Mouse (Mus musculus) left cerebral cortex, postnatal 36 days (tissue): Measurements from ENCODE around the gene Cog5. TPM values are rescaled to one million over a fixed set of nuclear protein-coding genes. Genes with fewer than 3 reads are reported as not detected.

ENCODE experiments used
- DNase-seq, 2 experiments: peaks; one replicate each; pipeline ENCODE4 v3.0.0; 2021 to 2022; ENCODE audit warnings: low spot score in 2 of 2, mixed read lengths in 1 of 2
- intact Hi-C: fragments of 180-260 bp; cut with DNase I; formaldehyde crosslinking; loops from one replicate; pipeline ENCODE4 v1.15.1; 2025
- total RNA-seq, 2 experiments: library from RNA; stranded (reverse); gene quantifications; 2 replicates each; pipeline ENCODE4 v1.2.3; 2021

Cog5 gene
- total RNA-seq, 2 experiments from 2014 or later: 36.7 to 42.1 TPM

DNA sequence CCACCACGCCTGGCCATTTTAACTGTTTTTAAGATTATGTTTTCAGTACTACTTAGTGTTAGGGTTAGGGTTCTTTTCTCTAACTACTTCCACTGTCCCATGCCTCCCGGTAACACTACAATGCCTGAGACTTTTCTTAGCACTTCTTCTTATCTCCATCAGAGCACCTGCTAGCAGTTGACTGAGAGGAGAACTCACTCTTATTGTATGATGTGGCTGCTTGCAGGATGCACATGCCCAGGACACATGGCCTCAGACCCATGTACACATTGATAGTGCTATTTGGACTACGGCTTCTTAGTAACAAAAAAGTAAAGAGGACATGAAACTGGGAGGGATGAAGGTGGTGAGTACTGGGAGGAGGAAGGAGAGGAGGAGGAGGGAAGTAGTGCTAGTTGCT lies 133.9 kb downstream of the Cog5 start:
- intact Hi-C loops: no loop called here
- DNase-seq: no peak

GRCm38 (mm10) chr12:31806410-31807154 lies 151.9 kb downstream of the Cog5 start:
- intact Hi-C loops: no loop called here
- no peak for DNase-seq

GRCm38 (mm10) chr12:31818051-31818461 lies 163.4 kb downstream of the Cog5 start:
- no peak for DNase-seq
- intact Hi-C loops: no loop called here

DNA sequence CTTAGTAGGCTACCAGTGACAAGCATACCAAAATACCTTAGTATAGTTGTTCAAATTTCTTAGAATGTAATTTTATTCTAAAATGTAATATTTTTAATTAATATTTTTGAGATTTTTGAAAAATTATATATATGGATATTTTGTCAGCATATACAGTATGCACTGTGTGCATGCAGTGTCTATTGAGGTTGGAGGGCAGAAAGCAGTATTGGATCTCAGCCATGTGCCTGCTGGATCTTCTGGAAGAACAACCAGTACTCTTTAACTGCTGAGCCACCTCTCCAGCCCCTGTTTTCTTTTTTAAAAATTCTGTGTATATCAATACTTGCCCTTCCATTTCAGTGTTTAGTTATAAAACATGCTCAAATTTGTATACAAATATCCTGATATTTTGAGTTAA lies 164.4 kb downstream of the Cog5 start:
- intact Hi-C loops: no loop called here

GRCm38 (mm10) chr12:31819520-31819919 lies 164.9 kb downstream of the Cog5 start:
- intact Hi-C loops: no loop called here
- DNase-seq: no peak

More for the DNA sequence above, 164.4 kb downstream of the Cog5 start:
- no peak for DNase-seq

DNA sequence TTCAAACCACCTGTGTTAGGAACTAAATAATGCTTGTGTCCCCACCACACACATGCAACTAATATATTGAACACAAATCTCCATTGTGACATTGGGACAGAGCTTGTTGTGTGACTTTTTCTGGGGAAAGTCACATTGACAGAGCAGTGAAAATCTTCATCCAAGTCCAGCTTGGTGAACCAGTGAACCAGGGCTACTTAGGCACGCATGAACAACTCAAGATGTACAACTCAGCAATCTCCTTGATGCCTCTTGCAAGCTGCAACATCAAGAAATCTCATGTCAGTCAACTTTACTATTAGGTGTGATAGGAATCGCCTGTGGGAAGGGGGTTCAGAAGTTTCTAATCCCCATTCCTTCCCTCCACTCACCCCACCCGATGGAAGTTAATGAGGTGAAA lies 169.0 kb downstream of the Cog5 start:
- intact Hi-C loops: no loop called here
- no peak for DNase-seq

DNA sequence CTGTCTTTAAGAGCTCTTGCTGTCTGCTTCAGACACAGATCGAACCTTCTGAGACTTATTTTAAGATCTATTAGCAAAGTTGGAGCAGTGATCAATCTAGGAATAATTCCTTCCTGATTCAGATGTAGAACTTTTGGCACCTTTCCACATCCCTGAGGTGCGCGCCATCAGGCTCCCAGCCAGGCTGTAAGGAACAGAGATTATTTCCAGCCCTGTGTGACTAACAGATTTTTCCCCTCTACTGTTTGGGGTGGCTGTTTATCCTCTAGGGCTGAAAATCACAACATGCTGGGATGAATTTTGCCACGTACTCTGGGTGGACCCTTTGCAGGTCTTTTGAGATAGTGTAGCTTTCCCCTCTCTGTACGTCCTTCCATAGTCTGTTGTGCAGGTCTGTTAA lies 170.2 kb downstream of the Cog5 start:
- intact Hi-C loops: no loop called here
- DNase-seq: no peak

DNA sequence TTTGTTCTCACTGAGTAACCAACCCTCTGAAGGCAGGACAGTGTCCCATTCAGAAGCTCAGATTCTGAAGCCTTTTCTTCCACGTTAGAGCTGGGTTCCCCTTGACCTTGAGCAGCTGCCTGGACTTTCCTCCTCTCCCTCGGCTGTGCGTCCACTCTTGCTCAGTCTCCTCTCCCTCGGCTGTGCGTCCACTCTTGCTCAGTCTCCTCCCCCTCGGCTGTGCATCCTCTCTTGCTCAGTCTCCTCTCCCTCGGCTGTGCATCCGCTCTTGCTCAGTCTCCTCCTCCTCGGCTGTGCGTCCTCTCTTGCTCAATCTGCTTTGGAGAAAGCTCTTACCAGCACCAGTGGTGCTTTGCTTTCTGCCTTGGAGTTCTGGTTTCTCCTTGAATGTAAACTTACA lies 171.2 kb downstream of the Cog5 start:
- intact Hi-C loops: no loop called here
- peak in 1 of 2 experiments; percentile 40 for DNase-seq

DNA sequence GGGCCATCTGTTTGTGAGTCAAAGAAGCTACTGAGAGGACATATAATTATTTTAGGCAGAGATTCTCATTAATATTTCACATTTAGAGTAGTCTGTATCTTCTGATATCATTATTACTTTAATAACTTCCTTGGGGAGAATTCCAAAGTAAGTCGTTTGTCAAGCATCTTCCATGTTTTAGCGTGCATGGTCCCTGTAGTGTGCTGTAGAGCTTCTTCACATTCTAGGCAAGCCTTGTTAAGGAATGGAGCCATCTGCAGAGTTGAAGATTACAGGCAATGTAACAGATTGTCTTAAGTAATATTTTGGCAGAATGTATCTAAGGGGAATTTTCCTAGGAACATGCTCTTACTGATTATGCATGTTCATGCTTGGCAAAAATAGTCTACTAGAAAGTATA lies 171.8 kb downstream of the Cog5 start:
- intact Hi-C loops: no loop called here
- no peak for DNase-seq

GRCm38 (mm10) chr12:31835480-31835879 lies 180.8 kb downstream of the Cog5 start:
- intact Hi-C loops: no loop called here
- no peak for DNase-seq

- no peak for DNase-seq
- intact Hi-C loops: no loop called here
These were observed 181.5 kb downstream of the Cog5 start for GRCm38 (mm10) chr12:31836211-31836610.

DNA sequence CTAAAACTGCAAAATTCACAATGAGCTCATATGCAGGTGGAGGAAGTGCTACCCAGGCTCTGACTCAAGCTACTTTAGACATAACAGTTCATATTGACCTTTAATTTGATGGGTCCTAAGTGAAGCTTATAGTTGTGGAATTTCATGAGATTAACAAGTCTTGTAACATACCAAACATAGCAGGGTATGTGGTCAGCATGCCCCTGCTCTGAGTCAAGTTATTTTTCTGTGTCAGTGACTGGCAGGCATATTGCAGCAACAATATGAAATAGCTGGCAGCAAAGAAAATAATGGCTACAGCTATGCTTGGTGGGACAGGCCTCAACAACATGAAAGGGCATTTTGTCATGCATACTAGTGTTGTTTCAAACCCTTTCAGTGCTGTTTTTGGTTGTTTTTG lies 183.9 kb downstream of the Cog5 start:
- no peak for DNase-seq
- intact Hi-C loops: no loop called here

GRCm38 (mm10) chr12:31839249-31839648 lies 184.6 kb downstream of the Cog5 start:
- intact Hi-C loops: no loop called here
- DNase-seq: no peak

DNA sequence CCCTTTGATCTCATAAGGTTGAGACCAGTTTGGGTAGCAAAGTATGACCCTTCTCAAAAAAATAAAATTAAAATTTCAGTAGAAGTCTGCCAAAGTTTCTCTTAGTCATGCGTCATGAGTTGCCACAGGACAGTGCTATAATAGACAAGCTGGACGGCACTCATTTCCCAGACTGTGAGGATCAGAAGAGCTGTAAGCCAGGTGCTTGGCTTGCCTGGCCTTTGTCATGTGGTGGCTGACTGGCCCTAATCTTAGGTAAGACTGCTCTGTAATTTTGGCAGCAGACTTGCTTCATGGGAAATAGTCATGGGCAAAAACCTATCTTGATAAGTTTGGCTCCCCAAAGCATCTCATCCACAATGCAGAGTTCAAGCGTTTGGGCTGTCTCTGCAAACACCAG lies 191.4 kb downstream of the Cog5 start:
- intact Hi-C loops: no loop called here

DNA sequence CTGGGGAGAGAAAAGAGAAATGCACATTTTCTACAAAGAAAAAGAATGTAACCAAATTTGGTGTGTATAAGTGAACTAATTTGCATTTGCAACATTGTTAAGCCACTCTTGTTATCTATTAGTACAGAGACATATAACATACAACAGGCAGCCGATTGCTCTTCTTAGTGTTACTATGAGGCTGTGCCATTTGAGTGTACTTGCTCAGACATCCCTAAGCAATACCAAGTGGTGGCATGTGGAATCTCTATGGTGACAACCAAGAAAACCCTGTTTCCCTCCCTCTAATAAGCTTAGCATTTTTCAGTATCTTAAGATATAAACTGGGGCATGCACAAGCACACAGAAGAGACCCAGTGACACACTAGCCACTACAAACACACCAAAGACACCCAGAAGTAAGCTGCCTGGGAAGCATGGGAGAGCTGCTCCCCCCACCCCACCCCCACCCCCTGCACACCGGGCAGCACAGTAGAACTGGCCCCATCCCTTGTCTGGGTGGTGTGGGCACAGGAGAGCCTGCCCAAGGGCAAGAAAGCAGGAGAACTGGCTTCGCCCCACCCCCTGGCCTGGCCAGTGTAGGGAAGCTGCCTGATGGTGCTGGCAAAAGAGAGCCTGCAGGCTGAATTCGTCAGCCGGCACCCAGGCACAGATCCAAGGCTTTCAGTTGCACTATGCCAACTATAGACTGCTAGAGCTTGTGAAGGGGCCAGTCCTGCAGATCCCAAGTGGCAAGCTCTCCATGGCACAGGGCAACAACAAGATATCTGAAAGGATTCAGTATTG lies 194.2 kb downstream of the Cog5 start:
- DNase-seq: peak in 1 of 2 experiments; percentile 27
- intact Hi-C loops: no loop called here

More for the DNA sequence above, 191.4 kb downstream of the Cog5 start:
- no peak for DNase-seq

DNA sequence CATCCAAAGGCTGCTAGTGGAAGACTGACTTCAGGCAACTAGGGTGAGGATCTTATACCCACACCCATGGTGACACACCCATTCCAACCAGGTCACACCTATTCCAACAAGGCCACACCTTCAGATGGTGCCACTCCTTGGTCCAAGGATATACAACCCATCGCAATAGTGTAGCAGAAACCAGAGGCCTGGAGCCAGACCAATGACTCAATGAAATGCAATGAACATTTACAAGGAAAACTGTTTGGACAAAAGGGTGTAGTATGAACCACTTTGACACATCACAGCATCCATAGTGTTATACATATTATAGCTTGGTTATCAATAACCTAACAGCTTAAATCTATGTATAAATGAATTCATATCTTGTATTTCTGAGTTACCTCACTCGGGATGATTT lies 194.9 kb downstream of the Cog5 start:
- DNase-seq: no peak
- intact Hi-C loops: no loop called here

GRCm38 (mm10) chr12:31854039-31854438 lies 199.4 kb downstream of the Cog5 start:
- intact Hi-C loops: no loop called here
- no peak for DNase-seq

DNA sequence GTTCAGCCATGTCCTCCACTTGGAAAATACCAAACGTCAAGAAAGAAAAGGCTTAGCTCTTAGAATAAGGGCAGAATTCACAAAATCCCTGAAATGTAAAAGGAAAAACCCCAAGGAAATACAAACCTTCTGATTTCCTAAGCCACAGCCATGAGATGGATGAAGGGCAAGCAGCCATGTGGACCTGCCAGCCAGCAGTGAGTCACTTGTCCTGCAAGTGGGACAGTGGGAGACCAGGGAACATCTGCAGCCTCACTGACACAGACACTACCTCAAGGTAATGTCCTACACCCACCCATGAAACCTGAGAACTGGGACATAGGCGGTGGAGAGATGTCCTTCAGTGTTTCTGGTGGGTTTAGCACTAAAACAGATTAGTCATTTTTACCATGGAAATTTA lies 200.1 kb downstream of the Cog5 start:
- intact Hi-C loops: no loop called here
- no peak for DNase-seq

- intact Hi-C loops: no loop called here
- peak; percentile 24 to 45 for DNase-seq
These were observed 203.1 kb downstream of the Cog5 start for GRCm38 (mm10) chr12:31857784-31858183.

DNA sequence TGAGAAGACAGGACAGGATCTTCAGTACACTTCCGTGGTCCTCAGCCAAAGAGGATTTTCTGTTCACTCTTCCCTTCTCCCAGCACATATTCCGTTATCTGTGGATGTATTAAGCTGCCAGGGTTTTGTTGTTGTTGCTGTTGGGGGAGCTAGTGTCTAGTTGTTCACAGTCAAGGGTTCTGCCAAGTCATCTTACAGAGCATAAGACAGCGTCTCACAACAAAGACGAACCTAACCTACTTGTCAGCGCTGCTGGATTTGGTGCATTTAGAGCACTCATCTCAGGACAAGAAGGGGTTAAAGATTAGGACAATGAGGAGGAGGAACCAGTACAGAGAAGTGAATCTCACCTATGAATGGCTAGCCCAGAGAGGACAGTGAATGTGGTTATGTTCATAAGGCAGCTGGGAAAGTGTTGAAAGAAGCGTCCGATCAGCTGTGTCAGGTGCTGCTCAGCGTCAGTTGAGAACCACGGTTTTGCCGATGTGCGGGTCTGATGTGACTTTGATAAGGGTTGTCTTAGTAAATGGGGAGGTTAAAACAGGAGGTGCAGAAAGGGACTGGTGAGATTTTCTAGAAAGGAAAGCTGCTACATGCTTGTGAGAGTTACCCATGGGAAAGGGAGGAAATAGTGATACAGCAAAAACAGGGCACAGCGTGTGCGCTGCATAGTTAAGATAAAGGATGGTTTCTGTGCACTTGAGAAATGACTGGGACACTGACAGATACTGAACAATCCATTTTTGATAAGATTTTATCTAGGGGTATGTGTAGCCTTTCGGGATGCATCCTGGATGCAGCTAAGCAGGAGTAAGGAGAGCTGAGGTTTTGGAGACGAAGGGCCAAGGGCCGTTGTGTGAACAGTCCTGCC lies 208.2 kb downstream of the Cog5 start:
- intact Hi-C loops: no loop called here
- DNase-seq: no peak
